Mouse (Mus musculus): ENCODE results near the gene Ppp1r16b.

The Ppp1r16b gene

DNA sequence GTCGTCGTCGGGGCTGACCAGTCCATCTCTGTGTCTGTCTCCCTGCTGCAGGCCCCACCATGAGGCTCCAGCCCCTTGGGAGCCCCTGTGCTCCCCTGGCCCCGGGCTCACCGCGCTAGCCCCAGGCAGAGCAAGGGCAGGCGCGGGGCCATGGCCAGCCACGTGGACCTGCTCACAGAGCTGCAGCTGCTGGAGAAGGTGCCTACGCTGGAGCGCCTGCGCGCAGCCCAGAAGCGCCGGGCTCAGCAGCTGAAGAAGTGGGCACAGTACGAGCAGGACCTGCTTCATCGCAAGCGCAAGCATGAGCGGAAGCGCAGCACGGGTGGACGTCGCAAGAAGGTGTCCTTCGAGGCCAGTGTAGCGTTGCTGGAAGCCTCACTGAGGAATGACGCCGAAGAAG, 30.6 kb downstream of the Ppp1r16b start:
- peak; percentile 91 for DNase-seq

DNA sequence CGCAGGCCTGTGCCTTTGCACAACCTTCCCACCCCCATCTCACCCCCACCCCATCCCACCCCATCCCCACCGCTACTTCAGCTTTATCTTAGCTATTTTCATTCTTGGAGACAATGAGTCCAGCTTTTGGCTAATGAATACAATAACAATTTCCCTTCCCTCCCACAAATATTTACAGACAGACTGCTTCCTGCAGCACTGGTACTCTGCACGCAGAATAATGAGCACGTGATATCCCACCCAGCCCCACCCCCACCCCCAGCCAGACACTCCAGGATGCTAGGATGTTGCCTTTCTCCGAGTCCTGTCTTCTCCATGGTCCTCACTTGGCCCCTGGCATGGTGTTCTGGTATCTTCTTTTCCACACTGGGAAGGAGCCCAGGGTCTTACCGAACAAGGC, 31.3 kb downstream of the Ppp1r16b start:
- DNase-seq, result peak; percentile 94

DNA sequence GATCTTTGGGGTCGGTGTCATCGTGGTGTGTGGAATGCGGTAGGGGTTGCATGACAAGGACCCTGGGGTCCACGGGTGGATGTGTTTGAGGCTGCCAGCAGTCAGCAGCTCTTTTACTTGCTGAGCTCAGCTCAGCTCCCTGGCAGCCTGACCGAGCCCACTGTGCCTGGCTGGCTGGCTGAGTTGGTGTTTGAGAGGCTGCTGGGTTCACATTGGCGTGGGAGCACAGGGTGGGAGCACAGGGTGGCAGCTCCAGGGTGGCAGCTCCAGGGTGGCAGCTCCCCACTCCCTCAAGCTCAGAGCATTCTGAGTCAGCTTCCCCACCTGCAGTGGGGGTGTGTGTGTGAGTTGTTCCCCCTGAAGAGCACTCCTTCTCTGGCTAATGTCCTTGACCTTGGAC, 34.7 kb downstream of the Ppp1r16b start:
- DNase-seq, result no peak

DNA sequence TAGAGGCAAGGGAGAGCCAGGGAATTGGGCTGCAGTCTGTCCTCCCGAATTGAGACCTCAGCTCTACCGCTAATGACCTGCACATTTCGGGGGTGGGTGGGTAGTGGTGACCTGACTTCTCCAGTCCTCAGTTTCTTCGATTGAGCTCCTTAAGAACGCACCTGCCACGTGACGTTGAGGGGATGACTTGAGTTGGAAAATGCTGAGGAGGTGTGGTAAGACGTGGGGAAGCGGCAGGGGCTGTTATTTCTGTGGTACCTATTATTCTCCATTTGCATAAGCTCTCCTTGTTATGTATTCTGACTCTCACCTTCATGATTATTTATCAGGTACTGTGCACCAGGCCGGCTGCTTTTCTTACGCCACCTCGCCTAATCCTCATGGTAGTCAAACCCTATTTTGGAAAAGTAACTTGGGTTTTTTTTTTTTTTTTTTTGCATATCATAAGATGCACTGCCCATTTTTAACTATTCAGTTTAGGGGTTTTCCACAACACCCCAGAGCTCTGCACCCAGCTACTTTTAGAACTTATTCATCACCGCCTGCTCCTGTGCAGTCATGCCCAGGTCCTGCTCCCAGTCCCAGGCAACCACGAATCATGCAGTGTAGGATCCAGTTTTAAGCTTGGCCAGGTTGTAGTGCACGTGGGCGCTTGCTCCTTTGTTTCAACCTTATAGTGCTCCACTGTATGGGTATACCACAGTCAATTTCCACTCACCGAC, 35.5 kb downstream of the Ppp1r16b start:
- DNase-seq, result no peak

DNA sequence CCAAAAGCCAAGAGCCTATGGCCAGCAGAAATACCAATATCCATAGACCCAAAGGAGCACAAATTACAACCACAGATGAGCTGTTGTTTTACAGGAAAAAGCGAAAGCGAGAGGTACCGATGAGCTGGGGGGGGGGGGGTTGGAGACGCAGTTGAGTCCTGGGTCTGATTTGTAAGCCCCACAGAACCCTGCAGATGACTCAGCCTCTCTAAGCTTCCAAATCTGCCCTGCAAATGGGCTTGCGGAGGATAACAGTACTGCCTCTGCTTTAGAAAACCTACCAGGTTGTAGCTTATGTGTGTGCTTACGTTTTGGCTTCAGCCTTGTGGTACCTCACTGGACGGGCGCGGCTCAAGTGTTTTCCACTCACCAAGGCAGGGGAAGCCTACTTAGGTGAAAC, 36.3 kb downstream of the Ppp1r16b start:
- DNase-seq, result no peak

DNA sequence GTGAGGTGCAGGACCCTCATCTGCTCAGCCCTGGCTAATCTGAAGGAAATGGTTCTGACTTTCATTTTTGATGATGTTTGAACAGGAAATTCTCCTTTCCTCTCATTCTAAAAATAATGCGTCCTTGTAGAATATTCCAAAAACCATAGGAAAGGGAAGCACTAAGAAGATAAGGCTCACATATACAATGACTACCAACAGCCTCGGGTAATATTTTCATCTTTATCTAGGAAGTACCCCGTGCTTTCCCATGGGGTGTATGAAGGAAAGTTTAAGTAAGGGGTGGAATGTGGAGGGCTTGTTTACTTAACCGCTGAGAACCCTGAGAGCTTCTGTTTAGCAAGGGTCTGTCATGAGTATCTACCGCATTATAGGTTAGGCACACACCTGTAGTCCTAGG, 37.0 kb downstream of the Ppp1r16b start:
- DNase-seq, result no peak

DNA sequence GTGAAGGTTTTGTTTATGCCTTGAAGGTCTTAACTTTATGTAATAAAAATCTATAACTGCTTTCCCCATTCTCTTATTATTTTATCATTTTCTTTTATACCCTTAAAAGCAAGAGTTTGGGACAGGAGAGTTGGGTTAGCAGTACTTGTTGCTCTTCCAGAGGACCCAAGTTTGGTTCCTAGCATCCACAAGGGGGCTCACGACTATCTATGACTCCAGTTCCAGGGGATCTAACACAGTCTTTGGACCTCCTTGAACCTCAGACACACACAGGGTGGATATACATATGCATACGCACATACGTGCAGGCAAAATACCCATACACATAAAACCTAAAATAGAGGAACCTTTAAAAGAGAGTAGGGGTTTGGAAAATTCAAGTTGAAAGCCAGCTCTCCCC, 39.5 kb downstream of the Ppp1r16b start:
- no peak for DNase-seq

DNA sequence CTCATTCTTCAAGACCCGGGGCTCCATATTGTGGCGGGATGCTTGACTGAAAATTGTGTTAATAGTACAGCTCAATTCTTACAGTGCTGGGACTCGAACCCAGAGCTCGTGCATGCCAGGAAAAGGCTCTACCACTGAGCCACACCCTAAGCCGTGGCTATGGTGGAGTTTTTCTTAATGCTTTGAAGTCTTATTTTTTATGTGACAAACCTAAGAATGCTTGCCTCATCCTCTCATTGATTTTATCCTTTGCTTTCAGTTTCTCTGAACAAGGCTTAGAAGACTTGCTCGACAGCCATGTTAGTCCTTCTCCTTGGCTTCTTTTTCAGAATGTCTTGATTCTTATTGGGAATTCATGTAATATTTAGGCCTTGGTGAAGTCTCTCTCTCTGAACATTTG, 40.3 kb downstream of the Ppp1r16b start:
- no peak for DNase-seq

DNA sequence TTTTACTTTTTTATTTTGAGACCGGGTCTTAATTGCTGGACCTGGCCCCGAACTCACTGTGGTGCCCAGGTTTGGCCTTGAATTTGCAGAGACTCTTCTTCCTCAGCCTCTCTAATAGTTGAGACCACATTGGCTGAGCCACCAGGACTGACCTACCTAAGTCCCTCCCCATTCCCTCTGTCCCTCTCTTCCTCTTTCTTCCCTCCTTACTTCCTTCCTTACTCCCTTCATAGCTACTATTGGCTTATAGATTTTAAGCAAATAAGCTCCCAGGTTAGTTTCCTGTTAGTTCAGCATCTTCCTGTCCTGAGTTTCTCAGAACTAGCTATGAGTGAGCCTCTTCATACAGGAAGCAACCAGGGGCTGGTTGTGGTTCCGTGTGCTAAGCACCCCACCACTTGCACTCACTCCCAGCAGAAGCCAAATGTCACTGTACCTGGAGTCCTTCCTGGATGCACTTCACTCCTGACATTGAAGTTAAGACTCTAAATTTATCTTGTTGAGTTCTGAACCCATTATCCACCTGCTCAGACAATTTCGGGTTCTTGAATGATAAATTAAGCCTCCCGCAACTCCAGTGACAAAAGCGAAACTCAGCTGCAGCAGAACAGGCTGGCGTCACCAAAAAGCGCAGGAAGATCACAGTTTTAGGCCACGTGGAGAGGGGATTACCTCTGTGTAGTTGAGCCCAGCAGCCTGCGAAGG, 41.7 kb downstream of the Ppp1r16b start:
- no peak for DNase-seq

DNA sequence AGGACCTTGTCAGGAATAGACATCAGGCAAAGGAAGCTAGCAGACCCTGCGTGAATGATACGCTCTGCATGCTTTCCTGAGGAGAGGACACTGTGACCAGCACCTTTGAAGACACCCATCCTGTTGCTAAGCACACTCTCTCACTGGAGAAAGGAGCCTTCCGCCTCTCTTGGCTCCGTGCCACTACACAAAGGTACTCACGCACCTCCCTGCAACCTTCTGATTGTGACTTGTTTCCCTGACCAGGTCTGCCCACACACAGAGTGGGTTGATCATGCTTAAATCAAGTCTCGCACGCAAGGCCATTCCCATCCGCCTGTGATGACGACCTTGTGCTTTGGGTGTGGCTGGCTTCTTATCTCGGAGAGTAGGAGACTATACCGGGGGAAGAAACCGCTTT, 42.9 kb downstream of the Ppp1r16b start:
- peak; percentile 92 for DNase-seq

DNA sequence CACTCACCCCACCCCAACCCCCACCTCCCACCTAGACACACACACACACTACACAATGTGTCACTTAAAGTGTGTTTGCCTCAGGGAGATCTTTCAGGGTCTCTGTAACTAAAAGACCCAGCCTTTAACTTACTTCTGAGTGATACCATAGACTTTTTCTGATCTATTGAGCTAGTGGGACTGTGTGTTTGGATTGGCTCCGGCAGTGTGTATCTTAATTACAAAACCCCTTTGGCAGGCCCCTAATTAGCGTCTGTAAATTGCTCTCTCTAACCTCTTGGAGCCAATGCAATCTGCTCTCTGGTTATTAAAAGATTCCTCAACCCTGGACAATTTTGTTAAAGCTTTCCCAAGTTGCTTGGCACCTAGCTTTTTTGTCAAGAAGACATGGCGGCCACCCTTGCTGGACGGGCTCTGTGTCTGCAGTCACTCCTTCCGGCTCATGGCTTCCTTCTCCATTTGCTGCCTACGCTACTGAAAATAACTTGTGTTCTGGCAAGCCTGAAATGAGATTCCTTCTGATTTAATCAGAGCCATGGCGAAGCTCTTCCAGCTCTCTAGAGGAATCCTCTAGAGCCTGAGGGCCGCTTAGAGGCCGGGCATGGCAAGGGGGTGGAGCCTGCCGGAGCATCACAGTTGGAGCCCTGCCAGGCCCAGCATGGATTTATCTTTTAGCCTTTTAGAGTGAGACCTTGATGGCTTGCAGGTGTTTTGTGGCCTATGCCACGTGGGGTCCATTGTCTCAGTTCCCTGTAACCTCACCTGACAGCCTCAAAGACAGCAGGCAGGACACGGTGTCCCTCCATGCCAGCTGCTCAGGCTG, 46.9 kb downstream of the Ppp1r16b start:
- peak; percentile 91 for DNase-seq

DNA sequence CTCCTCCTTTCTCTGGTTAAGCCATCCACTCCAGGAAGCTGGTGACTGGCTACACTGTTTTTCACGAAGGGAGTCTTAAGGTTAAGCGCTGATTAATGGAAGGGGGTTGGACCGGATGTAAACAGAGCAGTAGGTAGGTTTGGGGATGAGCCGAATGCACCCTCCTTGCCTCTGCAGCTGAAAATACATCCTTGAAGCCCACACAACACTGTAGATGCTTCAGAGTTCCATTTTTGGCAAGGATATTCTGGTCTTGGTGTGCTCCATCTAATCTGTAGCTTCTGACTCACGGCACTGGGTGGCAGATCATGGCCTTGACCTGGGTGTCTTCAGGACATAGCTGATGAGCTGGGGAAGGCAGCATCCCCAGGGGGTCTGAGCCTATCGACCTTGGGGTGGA, 49.6 kb downstream of the Ppp1r16b start:
- no peak for DNase-seq

DNA sequence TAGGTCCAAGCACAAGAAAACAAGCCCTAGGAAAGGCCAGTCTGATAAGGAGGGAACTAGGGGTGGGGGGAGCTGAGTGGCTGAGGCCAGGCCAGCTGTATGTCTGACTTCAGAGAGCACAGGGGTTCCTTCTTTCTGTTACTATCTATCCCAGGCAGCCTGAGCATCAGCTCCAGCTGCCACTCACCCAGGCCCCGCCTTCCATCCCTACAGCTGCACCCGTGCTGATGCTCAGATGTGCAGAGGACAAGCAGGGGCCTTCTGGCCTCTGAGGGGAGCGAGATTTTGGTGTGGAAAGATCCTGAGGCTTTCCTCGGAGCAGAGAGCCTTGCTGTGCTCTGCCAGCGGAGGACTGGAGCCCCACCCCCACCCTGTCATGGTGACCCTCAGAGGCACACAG, 50.9 kb downstream of the Ppp1r16b start:
- DNase-seq, result no peak

DNA sequence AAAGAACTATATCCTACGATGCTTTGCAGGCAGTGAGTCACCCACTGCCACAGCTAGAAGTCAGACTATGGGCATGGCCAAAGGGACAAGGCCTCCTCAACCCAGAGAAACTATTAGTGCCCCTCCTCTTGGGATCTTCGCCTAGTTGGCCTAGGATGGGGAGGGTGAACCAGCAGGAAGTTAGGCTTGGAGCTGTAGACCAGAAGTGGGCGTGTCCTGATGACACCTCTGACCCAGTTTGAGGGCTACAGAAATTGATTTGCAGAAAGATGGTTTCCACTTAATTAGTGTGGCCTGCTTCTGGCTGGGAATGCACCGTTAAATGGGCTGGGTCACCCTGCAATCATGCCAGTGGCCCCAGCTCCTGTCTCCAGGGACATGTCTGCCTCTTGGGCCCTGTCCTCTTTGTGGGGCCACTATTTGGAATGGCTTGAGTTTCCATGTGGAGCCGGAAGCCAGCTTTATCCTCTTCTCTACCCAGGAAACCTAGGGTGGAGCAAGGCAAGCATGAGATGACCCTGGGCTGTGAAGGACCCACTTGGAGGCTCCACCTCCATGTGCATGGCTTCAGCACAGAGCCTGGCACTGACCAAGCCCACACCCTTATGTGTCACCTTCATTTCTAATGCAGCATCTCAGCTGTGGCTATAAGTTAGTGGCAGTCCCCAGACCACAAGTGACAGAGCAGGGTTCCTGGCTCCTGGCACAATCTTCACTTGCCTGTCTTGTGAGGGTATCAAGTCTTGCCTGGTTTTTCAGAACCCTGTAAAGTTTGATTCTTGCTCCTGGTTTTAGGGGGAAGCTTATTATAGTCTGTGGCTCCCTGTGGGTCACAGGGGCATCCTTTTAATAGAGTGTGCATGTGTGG, 52.6 kb downstream of the Ppp1r16b start:
- DNase-seq, result no peak

DNA sequence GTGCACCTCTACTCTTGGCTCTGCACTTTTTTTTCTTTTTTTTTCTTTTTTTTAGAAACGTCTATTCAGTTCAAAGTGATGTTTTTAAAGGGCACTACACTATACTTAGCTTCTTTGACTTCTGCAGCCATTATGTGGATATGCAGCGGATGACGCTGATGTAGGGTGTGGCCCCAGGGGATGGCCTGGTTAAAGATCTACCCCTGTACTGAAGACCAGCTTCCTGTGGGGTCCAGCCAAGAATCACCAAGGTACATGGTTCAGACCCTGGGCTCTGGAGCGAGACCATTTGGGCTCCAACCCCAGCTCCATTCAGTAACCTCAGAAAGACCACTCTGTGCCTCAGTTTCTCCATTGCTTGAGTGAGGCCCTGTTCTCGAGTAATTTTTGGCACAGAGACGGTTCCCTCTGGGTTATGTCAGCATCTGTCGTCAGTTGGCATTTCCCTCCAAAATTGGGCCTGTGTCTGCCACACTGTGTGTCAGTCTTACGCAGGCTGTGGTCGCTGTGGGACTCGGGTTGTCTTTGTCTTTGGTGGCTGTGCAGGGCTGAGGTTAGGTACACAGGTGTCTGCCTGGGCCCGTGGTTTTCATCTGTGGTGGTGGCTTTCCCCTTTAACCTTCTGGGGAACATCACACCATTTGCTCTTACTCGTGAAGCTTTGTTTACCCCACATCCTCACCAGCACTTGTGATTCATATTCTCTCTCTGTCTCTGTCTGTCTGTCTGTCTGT, 53.8 kb downstream of the Ppp1r16b start:
- DNase-seq, result no peak

DNA sequence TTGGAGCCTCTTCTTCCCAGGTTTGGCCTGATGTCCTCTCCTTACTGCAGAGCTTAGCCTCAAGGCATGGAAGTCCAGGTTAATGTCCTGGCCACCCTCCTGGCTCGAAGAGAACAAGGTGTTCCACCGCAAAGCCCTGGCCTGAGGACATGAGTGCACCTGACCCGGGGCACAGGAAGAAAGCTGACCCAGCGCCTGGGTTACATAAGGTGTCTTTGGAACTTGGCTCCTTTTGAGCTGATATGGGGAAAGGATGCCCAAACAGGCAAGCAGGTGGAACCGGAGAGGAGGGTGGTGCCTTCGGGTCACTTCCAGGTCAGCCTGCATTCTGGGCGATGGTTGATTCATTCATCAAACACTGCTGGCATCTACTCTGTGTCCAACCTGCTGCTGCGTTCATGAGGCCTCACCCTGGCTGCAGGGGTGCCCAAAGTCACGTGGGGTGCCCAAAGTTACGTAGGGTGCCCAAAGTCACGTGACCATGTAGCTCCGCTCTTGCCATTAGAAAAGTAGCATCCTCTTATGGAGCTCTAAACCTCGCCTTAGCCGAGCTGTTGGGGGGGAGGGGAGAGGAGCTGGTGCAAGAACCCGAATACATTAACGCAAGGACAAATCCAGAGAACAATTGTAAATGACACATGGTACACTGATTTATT, 55.6 kb downstream of the Ppp1r16b start:
- no peak for DNase-seq

DNA sequence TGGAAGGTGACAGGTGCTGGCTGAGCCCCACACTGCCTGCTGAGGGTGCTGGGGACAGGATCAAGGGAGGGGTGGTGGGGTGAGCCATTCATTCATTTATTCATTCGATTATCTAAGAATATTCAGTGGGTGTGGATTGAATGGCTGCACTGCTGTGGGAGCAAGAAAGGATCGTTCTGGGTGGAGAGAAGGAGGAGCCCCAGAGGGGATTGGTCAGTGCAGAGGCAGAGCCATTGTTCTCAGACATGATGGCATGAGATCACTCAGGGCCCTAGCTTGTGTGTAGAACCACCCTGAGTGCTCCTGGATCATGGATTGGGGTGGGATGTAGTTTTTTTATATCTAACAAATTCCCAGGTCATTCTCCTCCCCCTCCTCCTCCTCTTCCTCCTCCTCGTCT, 56.3 kb downstream of the Ppp1r16b start:
- DNase-seq, result no peak

DNA sequence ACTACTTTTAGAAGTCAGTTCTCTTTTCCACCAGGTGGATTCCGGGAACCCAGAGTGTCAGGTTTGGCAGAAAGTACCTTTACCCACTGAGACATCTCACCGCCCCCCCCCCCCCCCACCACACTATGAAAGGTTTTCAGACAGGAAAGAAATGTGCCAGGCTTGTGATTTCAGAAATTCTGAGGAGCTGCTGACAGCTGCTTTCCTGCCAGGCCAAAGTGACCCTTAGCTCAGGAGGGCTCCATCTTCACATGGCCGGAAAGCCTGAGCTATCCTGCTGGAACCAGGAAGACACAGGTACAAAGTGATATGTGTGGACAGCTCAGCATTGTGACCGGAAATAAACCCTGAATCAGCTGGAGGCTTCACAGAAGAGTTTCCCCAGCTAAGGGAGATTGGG, 56.9 kb downstream of the Ppp1r16b start:
- DNase-seq, result no peak

DNA sequence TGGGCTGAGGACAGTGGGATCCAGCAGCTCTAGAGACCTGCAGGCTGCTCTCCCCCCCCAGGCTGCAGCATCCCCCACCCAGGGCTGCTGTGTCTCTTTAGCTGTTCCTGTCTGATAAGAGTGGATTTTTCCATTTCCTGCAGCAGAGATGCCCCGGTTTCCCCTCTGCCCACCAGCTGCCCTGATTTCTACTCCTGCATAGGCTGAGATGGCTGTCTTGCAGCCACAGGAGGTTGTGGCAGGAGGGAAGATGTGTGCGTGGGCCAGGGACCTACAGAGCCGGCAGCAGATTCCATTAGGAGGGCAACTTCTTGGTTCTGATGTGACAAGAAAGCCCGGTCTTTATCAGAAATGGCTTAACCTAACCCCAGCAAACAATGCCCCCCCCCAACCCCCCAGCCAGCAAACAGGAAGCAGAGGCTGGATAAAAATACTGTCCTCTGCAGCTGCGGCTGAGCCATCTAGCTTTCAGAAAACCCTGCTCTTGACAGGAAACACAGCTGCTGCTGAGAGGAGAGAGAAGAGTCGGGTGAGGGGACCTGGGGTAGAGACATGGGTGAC, 57.9 kb downstream of the Ppp1r16b start:
- DNase-seq, result no peak

DNA sequence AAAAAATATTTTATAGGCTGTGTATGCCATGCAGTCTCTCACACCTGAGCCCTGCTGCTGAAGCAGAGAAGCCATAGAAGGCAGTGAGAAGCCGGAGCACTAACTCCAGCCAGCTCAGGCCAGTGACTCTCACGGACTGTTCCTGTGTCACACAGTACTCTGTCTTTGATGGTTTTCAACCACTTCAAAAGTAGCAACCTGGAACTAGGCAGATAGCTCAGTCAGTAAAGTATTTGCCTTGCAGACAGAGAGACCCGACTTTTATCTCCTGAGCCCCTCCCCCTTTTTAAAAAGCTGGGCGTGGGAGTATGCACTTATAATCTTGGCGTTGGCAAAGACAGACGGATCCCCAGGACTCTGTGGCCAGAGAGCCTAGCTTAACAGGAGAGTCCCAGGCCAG, 58.6 kb downstream of the Ppp1r16b start:
- DNase-seq, result no peak

DNA sequence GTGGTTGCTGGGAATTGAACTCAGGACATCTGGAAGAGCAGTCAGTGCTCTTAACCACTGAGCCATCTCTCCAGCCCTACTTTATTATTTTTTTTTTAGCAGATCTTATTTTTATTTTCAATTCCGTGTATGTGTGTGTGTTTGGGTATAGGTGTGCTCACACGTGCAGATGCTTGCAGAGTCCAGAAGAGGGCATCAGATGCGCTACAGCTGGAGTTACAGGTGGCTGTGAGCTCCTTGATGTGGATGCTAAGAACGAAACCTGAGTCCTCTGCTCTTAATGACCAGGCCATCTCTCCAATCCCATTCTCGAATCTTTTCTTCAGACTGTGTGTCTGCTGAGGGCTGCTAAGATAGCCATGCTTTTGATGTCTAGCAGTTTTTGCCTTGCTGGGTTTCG, 61.1 kb downstream of the Ppp1r16b start:
- DNase-seq, result no peak

Measured in heart, adult 11 months (tissue).